Mouse (Mus musculus) lung, adult 2 months (tissue): ENCODE results near the gene Slc7a7.

Source experiments
- CTCF ChIP-seq: fragments of 200-500 bp; IDR thresholded peaks from 2 replicates; pipeline ENCODE4 v1.5.1; 2011; ENCODE audit warnings: mild to moderate bottlenecking, low read length, control low read depth; ENCODE audit not compliant: insufficient read depth
- POLR2A ChIP-seq: fragments of 200-500 bp; IDR thresholded peaks from 2 replicates; pipeline ENCODE4 v1.6.1; 2011; ENCODE audit warnings: low read depth, mild to moderate bottlenecking, control low read depth, low read length, borderline replicate concordance; ENCODE audit errors: extremely low read depth

- TF ChIP-seq CTCF (no peak), POLR2A (no peak)
Observed at GRCm38 (mm10) chr14:54439610-54440009, 22.0 kb upstream of the Slc7a7 start.
